Mouse (Mus musculus): ENCODE data around the gene Med9. TPM values are rescaled to one million over a fixed set of nuclear protein-coding genes. Genes with fewer than 3 reads are reported as not detected.

Med9 gene
- total RNA-seq, 2 experiments from 2014 or later: 15.6 to 16.0 TPM

DNA sequence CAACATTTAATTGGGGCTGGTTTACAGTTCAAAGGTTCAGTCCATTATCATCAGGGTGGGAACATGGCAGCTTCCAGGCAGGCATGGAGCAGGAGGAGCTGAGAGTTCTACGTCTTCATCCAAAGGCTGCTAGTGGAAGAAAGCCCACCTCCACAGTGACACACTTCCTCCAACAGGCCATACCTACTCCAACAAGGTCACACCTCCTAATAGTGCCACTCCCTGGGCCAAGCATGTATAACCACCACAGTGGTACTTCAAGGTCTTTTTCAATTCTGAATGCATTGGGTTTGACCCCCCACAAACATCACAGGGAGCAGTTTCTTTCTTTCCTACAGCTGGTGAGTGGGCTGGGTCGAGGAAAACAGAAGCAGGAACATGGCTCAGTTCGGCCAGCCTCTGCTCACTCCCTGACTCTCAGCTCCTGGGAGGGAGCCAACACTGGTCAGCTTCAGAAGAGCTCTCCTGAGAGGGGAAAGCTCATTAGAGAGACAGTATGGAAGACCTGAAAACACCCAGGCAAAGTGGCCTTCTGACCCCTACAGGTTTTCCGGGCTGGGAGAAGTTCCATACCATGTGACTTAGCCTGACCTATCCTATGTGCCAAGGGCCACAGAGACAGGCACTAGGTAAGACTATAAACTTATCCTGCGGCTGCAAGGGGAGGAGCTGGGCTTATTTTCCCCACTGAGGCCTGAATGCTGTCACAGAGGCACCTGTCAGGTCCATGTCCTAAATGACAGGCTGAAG, 53.4 kb downstream of the Med9 start:
- no peak for DNase-seq

DNA sequence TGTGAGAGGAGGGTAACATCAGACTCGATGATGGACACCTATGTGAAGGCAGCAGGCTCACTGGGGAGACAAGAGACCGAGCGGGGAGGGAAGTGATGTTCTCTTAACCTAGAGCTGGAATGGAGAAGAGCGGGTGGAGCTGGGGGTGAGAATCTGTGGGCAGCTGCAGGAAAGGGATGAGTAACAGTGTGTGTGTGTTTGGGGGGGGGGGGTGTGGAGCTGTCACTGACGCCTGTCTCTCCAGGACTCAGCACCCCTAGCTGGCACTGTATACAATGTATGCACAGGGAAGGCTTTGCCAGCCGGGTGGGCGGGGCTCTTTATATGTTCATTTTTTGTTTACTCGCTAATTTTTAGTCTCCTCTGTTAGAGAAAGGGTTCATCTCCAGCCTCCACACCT, 55.8 kb downstream of the Med9 start:
- no peak for DNase-seq

DNA sequence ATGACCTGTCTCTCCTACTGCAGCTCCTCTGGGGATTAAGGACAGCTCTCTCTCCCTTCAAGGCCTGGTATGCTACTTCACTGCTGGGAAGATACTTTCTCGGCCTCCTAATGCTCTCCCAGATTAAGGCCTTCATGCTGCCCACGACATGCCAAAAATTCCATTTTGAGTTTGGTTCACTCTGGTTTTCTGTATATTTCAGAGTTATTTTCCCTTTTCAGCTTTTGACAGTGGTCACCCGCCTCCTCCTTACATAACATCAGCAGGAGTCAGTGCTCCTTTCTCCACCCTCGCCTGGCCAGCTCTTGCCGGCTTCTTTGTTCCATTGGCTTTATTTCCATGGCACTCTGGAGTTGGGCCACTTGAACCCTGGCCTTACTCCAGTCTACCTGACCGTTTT, 56.7 kb downstream of the Med9 start:
- DNase-seq: no peak

DNA sequence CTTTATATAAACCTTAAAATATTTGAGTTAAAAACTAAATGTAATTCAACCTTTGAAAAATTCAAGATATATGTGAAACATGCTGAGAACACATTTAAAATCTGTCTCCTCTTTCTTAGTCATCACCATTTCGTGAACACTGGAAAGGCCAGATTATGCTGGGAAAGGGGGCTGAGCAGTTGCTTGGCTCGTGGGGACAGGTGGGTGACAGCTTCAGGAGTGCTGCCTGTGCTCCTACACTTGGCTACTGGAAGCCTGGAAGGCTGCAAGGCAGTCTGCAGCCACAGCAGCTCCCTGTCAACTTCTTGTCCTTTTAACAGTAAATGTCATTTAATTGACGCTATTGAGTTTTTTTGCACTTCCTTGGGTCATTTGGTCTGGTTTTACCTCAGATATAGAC, 57.9 kb downstream of the Med9 start:
- DNase-seq: no peak

DNA sequence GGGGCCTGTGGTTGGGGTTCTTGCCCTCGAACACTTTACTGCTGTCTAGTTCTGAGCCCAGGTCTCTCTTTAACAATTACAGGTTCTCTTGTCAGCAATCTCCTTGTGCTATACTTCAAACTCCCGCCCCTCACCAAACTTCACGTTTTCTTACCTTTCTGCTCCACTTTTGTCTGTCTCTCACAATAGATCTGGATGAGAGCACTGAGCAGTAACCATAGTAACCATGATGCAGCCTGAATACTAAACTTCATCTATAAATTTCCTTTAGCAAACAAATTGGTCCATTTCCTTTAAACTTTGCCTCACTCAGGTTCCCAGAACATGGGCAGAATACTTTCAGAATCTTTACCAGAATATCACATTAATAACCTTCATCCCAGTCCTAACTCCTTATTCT, 61.4 kb downstream of the Med9 start:
- no peak for DNase-seq

DNA sequence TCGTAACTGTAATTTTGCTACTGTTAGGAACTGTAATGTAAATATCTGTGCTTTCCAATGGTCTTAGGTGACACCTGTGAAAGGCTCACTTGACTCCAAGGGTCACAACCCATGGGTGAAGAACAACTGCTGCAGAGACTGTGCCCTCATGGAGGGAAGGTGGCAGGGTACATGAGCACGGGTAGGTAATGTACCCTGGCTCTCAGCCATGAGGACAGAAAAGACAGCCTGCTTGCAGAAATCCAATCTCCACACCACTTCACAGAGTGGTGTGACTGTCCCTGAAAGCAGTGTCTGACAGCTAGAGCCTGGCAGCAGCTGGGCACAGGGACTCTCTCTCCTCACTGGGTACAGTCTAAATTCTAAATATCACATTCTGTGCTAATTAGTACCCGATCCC, 63.5 kb downstream of the Med9 start:
- DNase-seq: peak; percentile 36

Other genes with a start within 250 kb of the Med9 start
- not detected for gene Pld6, start 160.6 kb upstream of the Med9 start, total RNA-seq (2021)
- gene Flcn, start 138.2 kb upstream of the Med9 start, total RNA-seq (2021): 10 to 100 TPM; 30.8 to 46.1 TPM
- 10 to 100 TPM; 18.0 to 24.5 TPM for gene Nt5m, start 108.8 kb upstream of the Med9 start, total RNA-seq (2021)
- 10 to 100 TPM; 76.2 TPM for gene Cops3, start 108.4 kb upstream of the Med9 start, total RNA-seq (2021)
- 1 to 10 TPM in 1 of 2 experiments, under 1 TPM in 1; 0.56 to 3.6 TPM for gene Rasd1, start 16.7 kb downstream of the Med9 start, total RNA-seq (2021)
- 1 to 10 TPM; 2.6 to 3.7 TPM for gene Pemt, start 98.3 kb downstream of the Med9 start, total RNA-seq (2021)
- 10 to 100 TPM; 17.3 to 21.6 TPM for gene Rai1, start 156.8 kb downstream of the Med9 start, total RNA-seq (2021)